Mouse (Mus musculus) urinary bladder, postnatal 14 days (tissue): ENCODE measurements around the gene Bola1.
"Not testable (repeated sequence)": the region's sequence is repeated elsewhere in the genome, so short reads cannot be mapped to it uniquely, and the experiment has no call there.

Source experiments
- DNase-seq: peaks from one replicate; pipeline ENCODE4 v3.0.0; 2021; ENCODE audit warnings: low spot score

The Bola1 gene

DNA sequence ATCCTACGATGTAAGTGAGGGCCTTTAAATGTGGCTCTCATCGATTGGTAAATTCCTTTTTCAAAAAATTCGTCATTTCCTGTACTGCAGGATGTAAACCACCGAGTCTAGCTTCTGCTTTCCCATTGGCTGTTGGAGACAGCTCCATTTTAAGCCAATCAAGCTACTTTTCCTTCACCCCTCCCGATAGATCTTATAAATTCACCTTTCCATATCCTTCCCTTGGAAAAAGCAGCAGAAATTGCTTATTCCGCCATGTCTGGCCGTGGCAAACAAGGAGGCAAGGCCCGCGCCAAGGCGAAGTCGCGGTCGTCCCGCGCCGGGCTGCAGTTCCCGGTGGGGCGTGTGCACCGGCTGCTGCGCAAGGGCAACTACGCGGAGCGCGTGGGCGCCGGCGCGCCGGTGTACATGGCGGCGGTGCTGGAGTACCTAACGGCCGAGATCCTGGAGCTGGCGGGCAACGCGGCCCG lies at the start of gene Bola1, which contains the start of gene Hist2h2ab:
Bola1 (minus strand) TSS at position 49 of the 470 bp plus-strand sequence.
Hist2h2ab (plus strand) TSS at position 205 of the 470 bp plus-strand sequence.
- DNase-seq = peak; percentile 66

DNA sequence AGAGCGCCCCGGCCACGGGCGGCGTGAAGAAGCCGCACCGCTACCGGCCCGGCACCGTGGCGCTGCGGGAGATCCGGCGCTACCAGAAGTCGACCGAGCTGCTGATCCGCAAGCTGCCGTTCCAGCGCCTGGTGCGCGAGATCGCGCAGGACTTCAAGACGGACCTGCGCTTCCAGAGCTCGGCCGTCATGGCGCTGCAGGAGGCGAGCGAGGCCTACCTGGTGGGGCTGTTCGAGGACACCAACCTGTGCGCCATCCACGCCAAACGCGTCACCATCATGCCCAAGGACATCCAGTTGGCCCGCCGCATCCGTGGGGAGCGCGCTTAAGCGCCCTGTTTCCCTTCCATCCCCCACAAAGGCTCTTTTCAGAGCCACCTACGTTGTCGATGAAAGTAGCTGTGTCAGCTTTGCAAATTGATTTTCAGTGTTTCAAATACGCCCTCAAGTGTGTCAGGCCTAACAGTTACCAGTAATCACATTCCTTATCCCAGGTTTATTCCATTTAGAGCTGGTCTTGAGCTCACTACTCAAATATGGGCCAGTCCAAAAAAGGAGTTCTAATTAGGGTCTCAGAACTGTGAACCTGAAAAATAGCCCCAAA lies 49.4 kb upstream of the Bola1 start:
- DNase-seq = not testable (repeated sequence)

DNA sequence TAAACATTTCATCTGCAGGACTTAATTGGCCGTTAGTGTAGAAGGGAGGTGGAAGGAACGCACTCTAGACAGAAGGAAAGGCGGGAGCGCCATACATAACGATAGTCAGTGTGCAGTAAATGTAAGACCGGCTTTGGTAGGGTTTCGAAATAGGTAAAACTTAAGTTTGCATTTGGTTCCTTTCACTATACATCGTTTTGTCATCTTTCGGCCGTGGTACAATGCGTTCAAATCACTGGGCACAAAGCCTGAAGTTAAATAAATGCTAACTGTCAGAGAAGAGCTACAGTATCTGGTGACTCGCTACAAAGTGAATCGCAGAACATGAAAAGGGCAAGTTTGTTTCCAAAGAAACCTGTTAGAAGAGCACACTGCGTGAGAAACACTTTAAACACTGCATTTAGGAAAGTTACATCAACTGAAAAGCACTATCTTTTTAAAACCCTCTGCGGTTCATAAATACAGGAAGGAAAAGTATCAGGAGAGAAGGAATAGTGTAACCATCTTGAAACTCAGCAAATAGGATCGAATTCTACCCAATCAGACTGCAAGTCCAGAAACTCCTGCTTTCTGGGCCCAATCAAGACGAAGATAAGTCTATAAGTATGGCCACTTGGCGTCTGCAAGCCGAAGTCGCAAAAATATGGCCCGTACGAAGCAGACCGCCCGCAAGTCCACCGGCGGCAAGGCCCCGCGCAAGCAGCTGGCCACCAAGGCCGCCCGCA lies 48.7 kb upstream of the Bola1 start, which contains the start of gene Hist2h3b:
Hist2h3b (plus strand) TSS at position 604 of the 725 bp plus-strand sequence.
- DNase-seq = peak; percentile 80

DNA sequence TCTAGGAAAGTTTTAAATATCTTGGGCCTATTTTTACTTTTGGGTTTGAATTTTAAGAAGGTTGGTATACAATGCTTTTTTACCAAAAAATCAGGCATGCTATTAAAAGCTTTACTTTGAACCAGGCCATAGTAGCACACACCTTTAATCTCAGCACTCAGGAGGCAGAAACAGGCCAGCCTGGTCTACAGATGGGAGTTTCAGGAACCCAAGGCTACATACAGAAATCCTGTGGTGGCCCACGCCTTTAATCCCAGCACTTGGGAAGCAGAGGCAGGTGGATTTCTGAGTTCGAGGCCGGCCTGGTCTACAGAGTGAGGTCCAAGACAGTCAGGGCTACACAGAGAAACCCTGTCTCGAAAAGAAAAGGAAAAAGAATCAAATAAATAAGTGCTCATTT lies 48.0 kb upstream of the Bola1 start:
- DNase-seq = no peak

DNA sequence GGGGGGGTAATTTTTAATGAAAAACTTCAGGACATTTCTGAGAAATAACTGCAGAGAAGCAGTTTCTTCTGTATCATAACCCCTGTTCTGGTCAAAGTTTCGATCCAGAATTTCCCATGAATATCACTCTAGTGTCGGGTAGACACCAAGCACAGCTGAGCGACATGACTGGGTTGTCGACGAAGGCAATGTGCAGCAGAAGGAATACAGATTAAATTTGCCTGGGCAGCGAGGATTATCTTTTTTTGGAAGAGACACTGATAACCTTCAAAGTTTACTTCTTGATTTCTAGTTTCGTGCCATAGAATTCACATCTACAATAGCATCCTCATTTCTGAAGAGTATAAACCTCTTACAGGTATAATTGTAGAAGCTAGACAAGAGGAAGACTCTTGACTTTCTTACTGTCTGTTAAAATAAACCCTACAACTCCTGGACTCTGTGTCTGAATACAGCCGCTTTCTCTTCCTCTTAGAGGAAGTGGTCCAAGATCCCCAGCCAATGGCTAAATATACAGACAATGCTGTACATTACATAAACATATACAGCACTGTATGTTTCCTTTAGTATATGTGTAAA lies 46.7 kb upstream of the Bola1 start:
- DNase-seq = no peak

DNA sequence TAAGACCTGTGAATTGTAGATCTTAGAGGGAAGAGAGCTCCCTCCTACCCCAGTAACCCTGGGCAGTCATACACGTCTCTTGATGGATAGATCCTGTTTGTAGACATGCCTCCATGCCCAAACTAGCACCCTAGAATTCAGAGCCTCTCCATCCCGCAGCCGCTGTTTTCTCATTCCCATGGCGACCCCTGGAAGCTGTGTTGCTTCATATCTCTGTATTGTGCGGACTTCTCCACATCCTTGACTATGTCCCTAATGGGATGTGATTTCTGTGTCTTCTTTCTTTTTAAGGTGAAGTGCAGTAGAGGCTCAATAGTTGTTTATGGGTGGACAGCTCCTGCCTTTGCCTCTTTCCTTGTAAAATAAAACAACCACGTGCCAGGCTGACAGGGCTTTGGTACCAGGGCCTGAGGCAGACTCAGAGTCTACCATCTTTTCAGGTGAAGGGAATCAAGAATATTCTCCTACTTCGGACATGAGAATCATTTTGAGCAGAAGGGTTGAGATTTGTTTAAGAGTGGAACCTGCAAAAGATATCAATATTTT lies 45.0 kb upstream of the Bola1 start:
- DNase-seq = no peak

DNA sequence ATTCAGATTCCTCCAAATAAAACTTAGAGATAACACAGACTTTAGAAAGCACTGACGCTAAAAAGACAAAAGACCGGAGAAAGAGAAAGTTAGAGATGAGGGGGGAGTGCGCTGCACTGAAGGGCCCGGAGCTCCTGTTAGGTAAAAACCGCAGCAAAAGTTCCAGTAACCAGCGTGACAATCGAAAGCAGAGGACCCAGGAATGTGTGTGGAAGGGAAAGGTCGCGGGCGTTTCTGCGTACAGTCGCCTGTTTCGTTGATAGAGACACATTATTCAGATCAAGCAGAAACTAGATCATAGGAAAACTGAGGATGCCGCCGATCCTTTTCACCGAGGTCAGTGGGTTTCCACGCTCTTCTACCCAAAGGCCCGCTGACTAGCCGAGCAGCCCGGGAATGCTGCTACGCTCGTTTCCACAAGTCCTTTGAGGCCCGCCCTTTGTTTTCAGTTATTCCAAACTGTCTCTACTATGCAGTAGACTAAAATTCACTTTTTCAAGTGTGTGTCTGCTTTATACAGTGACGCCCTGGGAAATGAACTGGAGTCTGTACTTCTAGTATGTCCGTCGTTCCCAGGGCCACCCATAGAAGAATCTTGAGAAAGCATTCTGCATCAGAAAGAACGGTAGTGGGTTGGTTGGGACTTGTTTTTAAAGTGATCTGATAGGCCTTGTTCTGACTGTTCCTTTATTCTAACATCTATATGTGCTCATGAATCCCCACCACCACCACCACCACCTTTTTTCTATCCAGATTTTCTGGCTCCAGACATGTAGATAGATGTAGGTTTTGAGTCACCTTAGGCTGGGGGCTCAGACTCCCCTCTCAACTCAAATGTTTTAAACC lies 44.3 kb upstream of the Bola1 start:
- DNase-seq = peak; percentile 62

DNA sequence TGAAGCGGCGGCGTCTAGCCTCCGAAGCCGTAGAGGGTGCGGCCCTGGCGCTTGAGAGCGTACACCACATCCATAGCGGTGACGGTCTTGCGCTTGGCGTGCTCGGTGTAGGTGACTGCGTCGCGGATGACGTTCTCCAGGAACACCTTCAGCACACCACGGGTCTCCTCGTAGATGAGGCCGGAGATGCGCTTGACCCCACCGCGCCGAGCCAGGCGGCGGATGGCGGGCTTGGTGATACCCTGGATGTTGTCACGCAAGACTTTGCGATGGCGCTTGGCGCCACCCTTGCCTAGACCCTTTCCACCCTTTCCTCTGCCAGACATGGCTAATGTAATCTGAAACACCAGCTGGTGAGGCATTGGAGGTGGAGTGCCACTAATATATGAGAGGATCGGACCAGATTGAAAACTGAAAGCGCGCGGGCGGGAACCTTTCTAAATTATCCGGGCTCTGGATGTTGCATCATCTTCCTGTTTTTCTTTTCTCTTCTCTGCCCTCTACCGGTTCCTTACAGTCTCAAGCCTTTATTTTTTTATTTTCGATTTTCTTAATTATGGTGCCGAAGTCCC lies 43.6 kb upstream of the Bola1 start, which contains the start of gene Hist2h4:
Hist2h4 (minus strand) TSS at position 333 of the 572 bp plus-strand sequence.
- peak; percentile 96 for DNase-seq

DNA sequence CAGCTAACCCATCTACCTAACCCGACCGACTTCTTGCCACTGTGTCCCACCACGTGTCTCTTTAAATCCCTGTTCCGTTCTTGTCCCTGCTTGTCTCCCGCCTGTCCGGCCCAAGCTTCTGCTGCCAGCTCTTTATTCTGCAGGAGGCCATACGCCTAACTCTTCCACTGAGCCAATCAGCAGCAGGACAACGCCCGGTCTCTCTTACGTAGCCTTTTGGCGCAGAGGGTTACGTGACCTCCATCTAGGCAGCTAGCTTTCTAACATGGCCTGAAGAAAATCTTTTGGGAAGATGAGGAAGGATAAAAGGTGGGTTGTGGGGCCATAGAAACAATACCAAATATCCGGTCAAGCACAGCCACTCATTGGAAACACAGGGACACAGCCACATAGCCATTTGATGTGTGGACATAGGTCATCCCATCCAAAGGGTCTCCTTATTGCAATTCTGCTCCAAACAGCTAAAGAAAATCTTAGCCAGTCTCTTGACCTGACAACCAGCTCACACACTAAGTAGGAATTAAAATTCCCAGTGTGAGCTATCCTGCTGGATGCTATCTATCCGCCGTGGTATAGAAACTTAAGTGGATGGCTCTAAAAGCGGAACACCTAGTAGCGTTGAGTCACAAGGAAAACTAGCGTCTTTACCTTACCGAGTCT lies 42.8 kb upstream of the Bola1 start:
- peak; percentile 89 for DNase-seq

DNA sequence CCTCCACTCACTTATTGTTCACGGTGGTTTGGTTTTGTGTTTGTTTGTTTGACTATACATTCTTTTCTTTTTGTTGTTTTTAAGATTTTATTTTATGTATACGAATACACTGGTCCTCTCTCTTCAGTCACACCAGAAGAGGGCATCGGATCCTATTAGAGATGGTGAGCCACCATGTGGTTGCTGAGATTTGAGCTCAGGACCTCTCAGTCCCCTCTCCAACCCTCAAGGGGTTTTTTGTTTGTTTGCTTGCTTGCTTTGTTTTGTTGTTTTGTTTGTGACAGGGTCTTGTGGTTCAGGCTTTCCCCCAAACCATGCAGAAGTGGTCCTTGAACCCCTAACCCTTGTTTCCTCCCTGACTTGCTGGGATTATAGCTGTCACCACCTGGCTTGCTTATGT lies 42.1 kb upstream of the Bola1 start:
- DNase-seq = no peak

DNA sequence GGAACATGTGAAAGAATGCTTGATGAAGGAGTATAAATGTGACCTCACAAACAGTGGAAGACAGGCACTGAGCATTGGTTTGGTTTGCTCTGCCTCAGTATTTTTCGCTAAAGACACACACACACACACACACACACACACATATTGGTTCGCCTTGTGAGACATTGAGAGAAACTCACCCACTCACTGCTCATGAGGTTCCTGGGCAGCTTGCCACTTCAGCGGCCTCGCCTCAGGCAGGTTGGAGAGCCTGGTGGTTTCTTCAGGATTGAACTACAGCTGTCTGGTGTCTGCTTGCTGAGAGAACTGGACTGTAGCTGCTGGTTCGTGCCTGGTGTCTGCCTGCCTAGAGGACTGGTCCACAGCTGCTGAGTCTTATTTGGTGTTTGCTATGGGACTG lies 40.7 kb upstream of the Bola1 start:
- no peak for DNase-seq

DNA sequence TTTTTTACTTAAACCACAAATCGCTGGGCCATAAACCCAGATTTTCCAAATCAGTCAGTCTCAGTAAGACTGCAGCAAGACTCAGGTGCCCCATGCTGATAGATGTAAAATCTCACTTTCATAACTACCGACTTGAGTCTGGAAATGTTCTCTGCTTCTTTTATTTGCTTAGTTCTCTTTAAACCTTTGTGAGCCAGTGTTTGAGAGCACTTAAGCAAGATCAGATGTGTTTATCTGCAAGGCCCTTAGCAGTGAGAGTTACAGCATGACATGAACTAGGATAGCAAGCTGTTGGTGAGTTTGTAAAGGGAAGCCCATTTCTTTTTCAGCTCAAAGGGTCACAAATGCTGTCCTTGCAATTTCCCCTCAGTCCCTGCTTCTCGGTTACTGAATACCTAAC lies 37.7 kb upstream of the Bola1 start:
- DNase-seq = no peak

DNA sequence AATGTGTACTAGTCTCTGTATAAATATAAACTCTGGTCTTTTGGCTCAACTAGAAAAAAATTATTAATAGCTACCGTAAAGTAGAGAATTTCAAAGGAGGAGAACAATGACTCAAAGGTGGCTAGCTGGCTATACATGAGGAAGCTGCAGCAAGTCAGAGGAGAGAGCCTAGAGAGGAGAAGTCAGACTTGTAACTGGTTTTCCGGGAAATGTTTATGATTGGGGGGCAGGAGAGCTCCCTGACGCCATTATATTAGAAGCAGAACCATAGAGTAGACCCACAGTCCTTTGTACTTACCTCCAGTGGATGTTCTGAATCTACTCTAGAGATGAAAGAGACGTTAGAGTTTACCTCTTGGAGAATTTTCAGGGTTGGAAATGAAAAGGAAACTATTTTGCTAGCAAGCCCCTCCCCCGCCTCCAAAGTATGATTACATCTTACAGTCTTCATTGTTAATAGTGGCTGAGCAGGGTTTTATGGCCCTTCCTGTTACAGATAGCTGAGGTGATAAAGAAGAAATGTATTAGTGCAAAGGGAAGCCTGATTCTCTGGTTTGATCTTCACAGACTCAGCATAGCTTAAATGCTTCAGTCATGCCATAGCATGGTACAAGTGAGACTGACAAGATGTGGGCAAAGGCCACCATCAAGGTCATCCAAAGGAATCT lies 36.6 kb upstream of the Bola1 start:
- no peak for DNase-seq

DNA sequence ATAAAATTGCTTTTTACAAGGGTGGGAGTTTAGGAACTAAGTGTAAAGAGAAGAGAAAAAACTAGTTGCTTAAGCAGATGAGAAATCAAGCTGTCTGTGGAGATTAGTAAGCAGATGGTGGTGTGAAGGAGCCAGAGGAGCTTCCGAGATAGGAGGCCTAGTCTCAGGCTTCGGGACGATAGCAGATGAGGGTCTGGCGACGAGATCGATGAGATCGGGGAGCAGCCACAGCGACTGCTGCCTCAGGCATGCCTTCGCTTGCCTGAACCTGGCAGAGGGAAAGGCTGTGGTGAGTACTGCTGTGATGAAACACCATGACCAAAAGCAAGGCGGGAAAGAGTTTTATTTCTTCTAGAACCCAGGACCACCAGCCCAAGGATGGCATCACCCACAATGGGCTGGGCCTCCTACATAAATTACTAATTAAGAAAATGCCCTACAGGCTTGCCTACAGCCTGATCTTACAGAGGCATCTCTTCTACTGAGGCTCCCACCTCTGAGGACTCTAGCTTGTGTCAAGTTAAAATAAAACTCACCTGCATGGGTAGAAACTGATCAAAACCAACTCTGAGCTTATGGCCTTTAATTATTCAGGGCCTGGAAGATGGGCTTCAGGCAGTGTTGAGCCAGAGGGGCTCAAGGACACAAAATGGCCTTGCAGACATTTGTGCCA lies 35.3 kb upstream of the Bola1 start:
- DNase-seq = peak; percentile 70

DNA sequence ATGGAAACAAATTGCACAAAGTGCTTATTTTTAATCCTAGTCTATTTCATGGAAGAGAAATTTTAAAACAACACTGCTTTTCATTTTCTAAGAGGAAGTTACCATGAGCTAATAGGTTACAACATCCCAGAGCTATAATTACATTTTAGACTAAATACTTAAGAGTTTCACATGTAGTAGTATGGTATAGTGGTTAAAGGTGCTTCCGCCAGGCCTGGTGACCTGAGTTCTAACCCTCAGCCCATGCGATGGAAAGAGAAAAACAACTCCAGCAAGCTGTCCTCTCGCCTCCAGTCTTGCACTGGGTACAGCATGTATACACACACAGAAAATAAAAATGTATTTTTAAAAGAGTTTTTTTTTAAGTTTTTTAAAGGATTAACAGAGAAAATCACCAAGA lies 32.3 kb upstream of the Bola1 start:
- no peak for DNase-seq

DNA sequence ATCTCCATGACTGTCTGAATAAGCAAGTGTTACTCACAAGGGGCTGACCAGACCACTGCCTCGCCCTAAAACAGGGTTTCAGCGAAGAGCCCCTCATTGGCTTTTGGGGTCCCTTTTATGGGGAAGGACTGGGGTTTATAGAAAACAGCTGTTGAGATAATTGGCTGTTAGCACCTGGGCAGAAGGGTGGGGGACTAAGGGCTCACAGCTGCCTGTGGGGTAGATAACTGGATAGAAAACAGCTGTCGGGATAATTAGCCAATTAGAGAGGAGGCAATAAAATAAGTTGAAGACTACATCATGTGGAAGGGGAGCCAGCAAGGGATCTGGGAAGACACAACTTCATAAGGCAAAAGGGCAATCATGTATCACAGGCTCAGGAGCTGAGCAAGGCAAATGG lies 31.4 kb upstream of the Bola1 start:
- DNase-seq = no peak

DNA sequence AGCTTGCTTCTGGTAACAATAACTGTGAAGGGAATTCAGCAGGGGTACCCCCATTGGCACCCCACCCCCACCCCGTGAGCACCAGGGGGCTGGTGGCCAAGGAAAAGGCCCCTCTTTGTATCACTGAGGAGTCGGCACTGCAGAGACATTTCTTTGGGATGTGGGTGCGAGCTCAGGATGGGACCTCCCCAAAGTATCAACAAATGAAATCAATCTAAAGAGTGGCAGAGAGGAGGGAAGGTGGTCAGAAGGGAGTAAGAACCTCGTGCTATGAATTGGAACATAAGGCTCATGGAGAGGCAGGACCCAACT lies 29.5 kb upstream of the Bola1 start:
- DNase-seq = no peak

DNA sequence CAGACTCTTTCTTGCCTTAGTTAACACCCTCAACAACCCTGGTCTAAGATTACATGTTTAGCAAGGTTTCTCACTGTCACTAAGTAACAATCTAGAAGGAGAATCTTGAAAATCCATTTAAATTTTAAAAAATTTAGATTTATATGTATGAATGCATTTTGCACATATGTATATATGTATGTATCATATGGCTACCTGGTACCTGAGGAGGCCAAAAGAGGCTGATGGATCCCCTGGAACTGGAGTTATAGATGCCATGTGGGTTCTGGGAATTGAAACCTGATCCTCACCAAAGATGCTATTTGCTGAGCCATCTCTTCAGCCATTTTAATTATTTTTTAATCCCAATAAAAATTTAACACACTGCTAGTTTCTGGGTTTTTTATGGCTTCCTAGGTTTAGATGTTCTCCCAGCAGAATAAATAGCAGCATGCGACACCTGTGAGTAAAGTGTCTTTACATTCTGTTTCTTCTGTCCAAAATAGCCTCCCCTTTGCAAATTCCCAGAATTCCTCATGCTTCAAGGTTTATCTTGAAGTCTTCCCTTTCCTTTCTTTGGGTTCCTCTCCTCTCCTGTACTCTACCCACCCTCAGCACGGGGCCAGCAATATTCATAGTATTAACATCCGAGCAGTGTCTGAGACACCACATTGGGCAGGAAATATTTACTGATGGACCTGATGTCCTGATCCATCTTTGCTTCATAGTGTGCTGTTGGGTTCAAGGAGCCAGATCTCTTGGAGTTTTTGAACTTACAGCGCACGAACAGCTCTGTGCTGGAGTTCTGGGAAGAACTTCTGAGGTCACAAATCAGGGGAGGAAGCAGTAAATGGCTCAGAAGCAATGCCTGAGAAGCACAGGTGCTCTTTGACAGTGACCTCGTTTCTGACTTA lies 28.9 kb upstream of the Bola1 start:
- DNase-seq = no peak
